Mouse (Mus musculus) liver, embryonic 14.5 days (tissue): ENCODE measurements at regions not wholly inside any gene's neighbourhood (a gene's known extent, or its start where the extent isn't known, plus 50 kb on each side); places are given as distances from the start of the nearest gene placed in this dataset.
A peak's percentile ranks its signal among the peaks of the same experiment; 100 is the strongest.

Source experiments
- CTCF ChIP-seq: IDR thresholded peaks from 2 replicates; pipeline ENCODE4 v1.5.1; 2016; ENCODE audit warnings: antibody characterized with exemption, low read depth, control low read depth
- EP300 ChIP-seq: IDR thresholded peaks from 2 replicates; pipeline ENCODE4 v1.6.1; 2016; ENCODE audit warnings: antibody characterized with exemption, low read depth

GRCm38 (mm10) chr11:45794361-45794981 lies 57.4 kb upstream of the Clint1 start:
- TF ChIP-seq CTCF (peak; percentile 82), EP300 (no peak)
